Mouse (Mus musculus): Measurements from ENCODE around the gene Nell2.

The Nell2 gene

GRCm38 (mm10) chr15:95527948-95528861 lies at the start of gene Nell2:
Gene Nell2 (minus strand): TSS chr15:95528559.
- DNase-seq (ENCODE audit: low read depth, low spot score), result no peak

GRCm38 (mm10) chr15:95574661-95575060 lies 46.3 kb upstream of the Nell2 start:
- peak; percentile 80 for DNase-seq (ENCODE audit: low read depth, low spot score)

DNA sequence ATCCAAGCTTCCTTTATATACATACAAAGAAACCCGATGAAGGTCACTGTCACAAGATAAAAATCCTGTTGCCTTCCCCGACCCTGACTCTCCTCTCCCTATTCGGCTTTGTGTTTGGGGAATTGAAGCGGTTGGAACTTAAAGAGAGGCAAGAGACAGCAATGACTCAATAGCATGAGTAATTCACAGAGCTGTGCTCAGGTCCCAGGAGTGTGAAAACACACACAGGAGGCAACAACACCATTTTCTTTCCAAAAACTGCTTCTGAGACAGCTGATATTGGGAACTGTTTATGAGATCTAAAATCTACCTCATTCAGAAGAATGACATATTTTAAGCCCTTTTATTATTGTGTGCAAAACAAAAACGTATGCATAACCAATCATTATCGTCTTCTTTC lies 41.2 kb upstream of the Nell2 start:
- no peak for DNase-seq (ENCODE audit: low read depth, low spot score)

DNA sequence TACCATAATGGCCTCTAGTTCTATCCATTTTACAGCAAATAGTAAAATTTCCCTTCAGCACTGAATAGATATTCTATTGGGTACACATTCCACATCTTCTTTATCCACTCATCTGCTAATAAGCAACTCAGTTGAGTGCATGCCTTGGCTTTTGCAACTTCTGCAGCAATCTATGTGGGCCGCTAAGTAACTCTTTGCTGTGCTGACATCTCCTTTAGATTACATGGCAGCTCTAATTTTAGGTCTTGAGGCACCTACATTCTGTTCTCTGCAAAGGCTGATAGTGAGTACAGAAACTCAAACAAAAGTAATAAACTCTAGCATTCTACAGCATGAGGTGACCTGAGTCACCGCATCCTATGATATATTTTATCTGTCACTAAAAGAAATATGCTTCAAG lies 36.8 kb upstream of the Nell2 start:
- DNase-seq (ENCODE audit: low read depth, low spot score), result no peak

DNA sequence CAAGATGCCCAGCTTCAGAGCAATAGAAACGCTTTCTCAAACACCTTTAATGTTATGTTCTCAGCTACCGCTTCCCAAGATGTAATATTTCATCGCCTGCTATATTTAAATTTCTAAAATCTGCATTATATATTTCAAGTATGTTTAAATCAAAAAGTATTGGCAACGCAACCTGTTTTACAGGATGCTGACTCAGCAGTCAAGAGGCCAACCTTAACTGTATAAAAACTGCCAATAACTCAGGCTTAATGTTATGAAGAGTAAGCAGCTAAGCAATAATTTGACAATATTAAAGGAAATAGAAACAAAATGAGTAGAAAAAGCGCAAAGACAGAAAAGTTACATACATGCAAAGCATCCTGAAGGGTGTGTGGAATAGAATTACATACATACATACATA lies 32.9 kb upstream of the Nell2 start:
- DNase-seq (ENCODE audit: low read depth, low spot score), result no peak

- no peak for DNase-seq (ENCODE audit: low read depth, low spot score)
Measured at GRCm38 (mm10) chr15:95550011-95550410, 21.7 kb upstream of the Nell2 start.

DNA sequence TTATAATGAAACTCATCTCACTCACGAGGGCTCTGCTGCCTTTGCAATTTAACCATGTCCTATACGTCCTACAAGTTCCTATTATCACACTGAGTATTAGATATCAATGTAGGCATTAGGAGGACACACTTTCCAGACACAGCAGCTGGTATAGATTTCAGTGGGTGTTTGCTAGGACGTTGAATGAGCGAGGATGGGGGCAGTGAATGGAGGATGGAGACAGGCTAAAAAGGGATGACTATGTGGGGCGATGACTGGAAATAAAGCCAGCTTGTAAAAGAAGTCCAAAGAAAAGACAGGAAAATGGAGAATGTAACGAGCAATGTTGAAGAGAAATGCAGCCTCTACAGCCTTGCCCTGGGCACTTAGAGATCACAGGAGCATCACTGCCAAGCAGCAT lies 14.3 kb upstream of the Nell2 start:
- no peak for DNase-seq (ENCODE audit: low read depth, low spot score)

DNA sequence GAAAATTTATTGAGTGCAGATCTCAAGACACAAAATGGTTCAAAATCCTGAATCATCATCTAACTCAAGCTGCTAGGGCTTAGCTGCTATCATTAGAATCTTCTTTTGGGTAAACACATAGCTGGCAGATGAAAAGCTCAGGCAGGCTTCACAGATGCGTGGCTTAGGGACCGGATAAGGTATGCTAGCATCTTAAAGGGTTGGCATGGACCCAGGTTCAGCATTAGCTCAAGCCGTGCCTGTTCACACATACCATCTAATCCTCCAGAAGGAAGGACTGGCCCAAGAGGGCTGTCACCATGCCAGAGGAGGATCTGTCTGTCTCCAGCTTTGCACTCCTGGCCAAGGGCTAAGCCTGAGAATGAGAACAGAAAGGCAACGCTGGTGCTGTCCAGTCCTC lies 8.4 kb upstream of the Nell2 start:
- DNase-seq (ENCODE audit: low read depth, low spot score), result no peak

DNA sequence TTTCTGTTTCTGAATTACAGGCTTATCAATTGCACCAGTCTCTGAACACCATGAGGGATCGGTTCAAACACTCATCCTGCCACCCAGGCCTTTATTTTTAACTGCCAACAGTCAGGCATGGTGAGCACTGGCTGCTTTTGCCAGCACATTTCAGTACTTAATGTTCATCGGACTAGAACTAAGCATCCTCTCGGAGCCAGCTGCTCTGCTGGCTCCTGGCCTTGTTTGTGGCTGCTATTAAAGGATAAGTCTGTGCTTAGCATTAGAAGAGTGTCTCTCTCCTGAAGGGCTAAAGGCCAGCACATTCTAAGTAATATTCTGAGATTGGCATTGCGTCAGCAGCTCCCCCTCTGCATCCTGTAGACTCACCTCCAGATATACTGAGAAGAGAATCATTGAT lies 7.9 kb upstream of the Nell2 start:
- no peak for DNase-seq (ENCODE audit: low read depth, low spot score)

GRCm38 (mm10) chr15:95534644-95535043 lies 6.3 kb upstream of the Nell2 start:
- no peak for DNase-seq (ENCODE audit: low read depth, low spot score)

GRCm38 (mm10) chr15:95527461-95527947 lies 855 bp downstream of the Nell2 start:
- no peak for DNase-seq (ENCODE audit: low read depth, low spot score)

- no peak for DNase-seq (ENCODE audit: low read depth, low spot score)
Measured at GRCm38 (mm10) chr15:95526626-95527411, 1.5 kb downstream of the Nell2 start.

- DNase-seq (ENCODE audit: low read depth, low spot score), result no peak
Measured at GRCm38 (mm10) chr15:95525997-95526396, 2.4 kb downstream of the Nell2 start.

DNA sequence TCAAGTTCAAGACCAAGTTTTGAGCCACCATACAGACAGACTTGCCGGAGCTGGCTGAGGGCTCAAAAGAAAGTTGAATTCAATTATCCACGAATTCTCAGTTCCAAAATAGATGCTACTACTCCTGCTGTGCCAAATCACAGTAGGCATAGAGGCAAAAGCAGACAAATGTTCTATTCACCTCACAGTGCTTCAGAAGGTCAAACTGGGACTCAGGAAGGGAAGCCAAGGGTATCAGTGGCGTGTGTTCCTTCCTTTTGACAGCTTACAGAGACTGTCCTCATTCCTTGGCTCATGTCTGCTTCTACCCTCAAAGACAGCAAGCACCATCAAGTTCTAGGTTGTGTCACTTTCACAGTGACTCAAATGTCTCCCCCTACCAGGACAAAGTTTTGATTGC lies 10.2 kb downstream of the Nell2 start:
- no peak for DNase-seq (ENCODE audit: low read depth, low spot score)

GRCm38 (mm10) chr15:95513306-95513705 lies 15.1 kb downstream of the Nell2 start:
- peak; percentile 55 for DNase-seq (ENCODE audit: low read depth, low spot score)

- no peak for DNase-seq (ENCODE audit: low read depth, low spot score)
Measured at GRCm38 (mm10) chr15:95495666-95496065, 32.7 kb downstream of the Nell2 start.

GRCm38 (mm10) chr15:95495193-95495592 lies 33.2 kb downstream of the Nell2 start:
- no peak for DNase-seq (ENCODE audit: low read depth, low spot score)

DNA sequence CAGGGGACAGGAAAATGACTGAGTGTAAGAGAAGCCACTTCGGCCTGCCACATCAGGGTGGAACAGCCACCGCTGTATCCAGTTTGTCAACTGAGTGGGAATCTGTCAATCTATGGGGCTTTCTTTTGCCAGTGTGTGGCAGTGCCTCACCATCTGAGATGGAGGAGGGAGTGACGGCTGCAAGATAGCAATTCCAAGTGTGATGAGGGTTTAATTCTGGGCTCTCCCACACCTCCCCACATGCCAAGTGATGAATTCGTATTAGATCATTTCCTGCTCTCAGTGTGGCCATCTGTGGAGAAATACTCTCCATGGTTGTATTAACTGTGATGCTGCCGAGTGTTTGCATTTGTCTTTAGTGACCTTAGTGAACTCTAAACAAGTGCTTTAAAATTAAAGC lies 36.2 kb downstream of the Nell2 start:
- no peak for DNase-seq (ENCODE audit: low read depth, low spot score)

DNA sequence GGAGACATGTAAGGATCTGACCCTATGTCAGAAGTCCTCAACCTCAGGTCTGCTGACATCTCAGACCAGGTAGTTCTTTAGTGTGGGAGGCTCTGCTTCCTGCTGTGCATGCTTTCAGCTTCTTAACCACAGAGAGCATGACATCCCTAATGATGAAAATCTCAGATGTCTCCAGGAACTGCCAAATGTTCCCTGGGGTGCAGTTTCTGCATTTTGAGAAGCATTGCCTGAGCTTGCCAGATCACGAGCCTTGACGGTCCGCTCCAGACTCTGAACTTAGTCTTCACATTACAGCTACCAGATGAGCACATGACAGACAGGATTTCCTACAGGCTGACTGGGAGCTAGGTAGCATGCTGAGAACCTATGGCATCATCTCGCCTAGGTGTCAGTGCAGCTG lies 39.2 kb downstream of the Nell2 start:
- DNase-seq (ENCODE audit: low read depth, low spot score), result no peak

GRCm38 (mm10) chr15:95487961-95488360 lies 40.4 kb downstream of the Nell2 start:
- no peak for DNase-seq (ENCODE audit: low read depth, low spot score)

DNA sequence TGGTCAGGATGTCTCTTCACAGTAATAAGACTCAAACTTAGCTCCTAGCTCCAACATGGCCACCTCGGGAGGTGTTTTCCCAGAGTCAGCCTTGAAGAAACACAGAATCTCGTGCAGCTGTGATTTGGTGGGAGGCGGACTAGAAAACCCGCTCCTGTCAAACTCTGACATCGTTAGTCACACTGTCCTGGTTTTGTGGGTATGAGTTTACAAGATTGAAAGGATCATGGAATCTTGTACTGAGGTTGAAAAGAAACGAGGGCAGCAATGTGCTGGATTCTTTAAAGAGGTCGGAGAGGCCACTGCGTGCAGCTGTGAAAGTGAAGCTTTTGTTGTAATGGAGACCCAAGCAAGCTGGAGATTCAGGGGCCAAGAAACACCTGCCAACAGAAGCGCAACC lies 46.4 kb downstream of the Nell2 start:
- DNase-seq (ENCODE audit: low read depth, low spot score), result no peak

- DNase-seq (ENCODE audit: low read depth, low spot score), result no peak
Measured at GRCm38 (mm10) chr15:95481585-95481984, 46.8 kb downstream of the Nell2 start.

GRCm38 (mm10) chr15:95476440-95476839 lies 51.9 kb downstream of the Nell2 start:
- DNase-seq (ENCODE audit: low read depth, low spot score), result no peak
